Mouse (Mus musculus) lung, adult 2 months (tissue): ENCODE measurements around the gene Adamts4.

Experiments used
- CTCF ChIP-seq: fragments of 200-500 bp; IDR thresholded peaks from 2 replicates; pipeline ENCODE4 v1.5.1; 2011; ENCODE audit warnings: mild to moderate bottlenecking, low read length, control low read depth; ENCODE audit not compliant: insufficient read depth
- POLR2A ChIP-seq: fragments of 200-500 bp; IDR thresholded peaks from 2 replicates; pipeline ENCODE4 v1.6.1; 2011; ENCODE audit warnings: low read depth, mild to moderate bottlenecking, control low read depth, low read length, borderline replicate concordance; ENCODE audit errors: extremely low read depth

DNA sequence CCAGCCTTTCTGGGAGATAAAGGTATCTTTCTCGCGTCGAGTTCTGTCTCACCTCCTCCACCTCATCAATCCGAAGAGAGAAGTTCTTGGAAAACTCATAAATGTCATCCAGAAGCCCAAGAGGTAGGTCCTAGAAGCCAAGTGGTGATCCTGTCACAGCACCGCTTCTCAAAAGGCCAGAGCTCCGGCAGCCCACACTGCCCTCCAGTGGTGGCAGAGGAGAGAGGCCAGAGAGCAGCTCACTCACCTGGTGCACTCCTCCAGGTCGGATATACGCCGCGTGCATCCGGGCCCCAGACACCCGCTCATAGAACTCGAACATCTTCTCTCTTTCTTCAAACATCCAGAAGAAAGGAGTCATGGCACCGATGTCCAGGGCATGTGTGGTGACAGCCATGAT lies 11.8 kb upstream of the Adamts4 start:
- TF ChIP-seq CTCF (peak; percentile 73), POLR2A (no peak)
